Mouse (Mus musculus): ENCODE measurements around the gene Dhcr7.

DNA sequence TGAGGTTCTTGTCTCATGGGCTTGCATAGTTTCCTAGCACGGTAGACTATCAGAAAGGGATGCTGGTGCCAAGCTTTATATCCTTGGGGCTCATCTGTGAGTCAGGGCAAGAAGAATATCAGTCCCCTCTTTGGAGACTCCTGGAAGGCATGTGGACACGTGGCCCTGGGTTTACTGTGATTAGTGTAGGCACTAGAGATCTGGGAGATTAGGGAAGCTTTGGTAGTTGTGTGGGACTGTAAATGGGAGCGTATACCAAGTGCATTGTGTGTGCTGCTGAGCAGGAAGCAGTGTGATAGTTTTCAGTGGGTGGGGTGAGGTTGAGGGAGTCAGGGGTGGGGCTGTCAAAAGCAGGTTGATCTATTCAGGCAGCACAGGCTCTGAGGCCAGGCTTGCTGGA is 12.0 kb downstream of the Dhcr7 start:
- TF ChIP-seq POLR2A (IDR thresholded peaks at IDR 0.05; ENCODE audit: extremely low read depth, insufficient read depth, low read length), result no peak
- TF ChIP-seq CTCF (IDR thresholded peaks at IDR 0.05; ENCODE audit: low read depth, low read length), result no peak

Data from liver, adult 2 months (tissue).